Mouse (Mus musculus) liver, adult 2 months (tissue): Measurements from ENCODE around the gene Hs6st2.

Experiments used
- CTCF ChIP-seq: fragments of 200-500 bp; IDR thresholded peaks from 2 replicates; pipeline ENCODE4 v1.5.1; 2011; ENCODE audit warnings: low read depth, low read length, control low read depth
- POLR2A ChIP-seq: fragments of 200-500 bp; IDR thresholded peaks from 2 replicates; pipeline ENCODE4 v1.6.1; 2011; ENCODE audit warnings: low read length, control low read depth; ENCODE audit not compliant: insufficient read depth; ENCODE audit errors: extremely low read depth

- TF ChIP-seq POLR2A (no peak), CTCF (no peak)
Observed at GRCm38 (mm10) chrX:51469411-51469810, 212.2 kb downstream of the Hs6st2 start.
